ENCODE assay signal across 17 mouse cellular contexts in the genomic region with DNA sequence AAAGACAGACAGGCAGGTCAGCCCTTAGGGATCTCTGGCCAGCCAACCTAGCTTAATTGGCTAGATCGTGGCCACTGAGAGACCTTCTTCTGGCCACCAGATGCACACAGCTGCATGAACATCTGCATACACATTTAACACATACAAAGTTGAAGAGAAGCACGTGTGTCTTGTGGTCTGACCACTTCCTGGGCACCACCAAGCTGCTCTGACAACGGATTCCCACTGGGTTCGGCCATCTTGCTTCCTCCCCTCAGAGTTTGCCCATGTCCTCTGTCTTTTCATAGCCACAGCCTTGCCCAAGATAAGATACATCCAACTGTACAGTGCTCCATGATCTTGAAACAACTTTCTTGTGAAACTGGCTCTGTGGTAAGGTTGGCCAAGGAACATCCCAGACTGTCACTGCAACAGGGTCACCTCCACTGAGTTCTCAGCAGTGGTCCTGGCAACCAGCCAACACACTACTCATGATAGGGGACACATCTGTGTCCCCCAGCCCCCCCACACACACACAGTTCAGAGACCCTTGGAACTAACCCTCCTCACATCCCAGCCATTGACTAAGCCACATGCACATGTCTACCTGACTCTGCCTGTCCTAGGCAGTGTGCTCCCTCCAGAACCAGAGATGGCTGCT.
DNase-seq lines count a peak whose midpoint lies in the region; ATAC-seq lines count a peak whose summit lies in the region.
"Had no signal": no experiment of that assay in that cellular context is flagged by ENCODE, and none has a peak within 500 bp of the region (broad histone marks: within the 10 kb centered on the region; RNA-seq: fewer than 3 reads in every experiment).

No protein-coding gene starts in this region.

- DNase-seq in heart, embryonic 10.5 days (ENCODE audit: low spot score), result no peak
- peak; percentile 48 to 72 for DNase-seq in CD8-positive naive resting alpha-beta T cell, adult 2 months (ENCODE audit: low read depth in 2 of 2, low spot score in 2 of 2)
- DNase-seq in thymus, postnatal 0 days (ENCODE audit: low spot score), result peak; percentile 89
- DNase-seq in gastrocnemius, postnatal 14 days, result no peak
- DNase-seq in urinary bladder, postnatal 25 days (ENCODE audit: low spot score), result no peak
- no peak for DNase-seq in forebrain, embryonic 14.5 days (ENCODE audit: low spot score)
- DNase-seq: cerebellum, adult 9-10 months; heart, adult 18-20 months; lung, adult 18-20 months; right cerebral cortex, postnatal 14 days had no signal

- ATAC-seq in heart, embryonic 16.5 days (replicated peaks; ENCODE audit: extremely low read depth, insufficient read depth, low FRiP score), result peak; percentile 54
- ATAC-seq in megakaryocyte, adult 5-6 weeks (ENCODE audit: poor library complexity, severe bottlenecking), result peak; percentile 53
- no peak for ATAC-seq in forebrain, embryonic 14.5 days
- ATAC-seq: intestine, postnatal 0 days; Patski had no signal

- no peaks in the 10 kb centered on the region for H3K4me1 ChIP-seq in heart, embryonic 16.5 days (ENCODE audit: control insufficient read depth, insufficient read depth, low read length)
- no peaks in the 10 kb centered on the region for H3K4me1 ChIP-seq in heart, embryonic 10.5 days
- no peaks in the 10 kb centered on the region for H3K4me1 ChIP-seq in forebrain, embryonic 14.5 days (ENCODE audit: control insufficient read depth, insufficient read depth, low read length)
- H3K4me1 ChIP-seq: hindbrain, embryonic 10.5 days; megakaryocyte, embryonic 14.5 days had no signal

- WGBS in heart, embryonic 16.5 days, result 77% methylated on average over 4 of the region's 4 CpGs
- 83% methylated on average over 4 of the region's 4 CpGs for WGBS in heart, embryonic 10.5 days
- WGBS in forebrain, embryonic 14.5 days, result 79% methylated on average over 4 of the region's 4 CpGs

- no peaks in the 10 kb centered on the region for H3K9me3 ChIP-seq in heart, embryonic 16.5 days (replicated peaks; ENCODE audit: control insufficient read depth, low read length)
- H3K9me3 ChIP-seq in heart, embryonic 10.5 days, result no peaks in the 10 kb centered on the region
- H3K9me3 ChIP-seq in forebrain, embryonic 14.5 days (replicated peaks; ENCODE audit: control insufficient read depth, low read length), result no peaks in the 10 kb centered on the region
- H3K9me3 ChIP-seq: hindbrain, embryonic 10.5 days; limb, embryonic 13.5 days had no signal

- H3K36me3 ChIP-seq in heart, embryonic 16.5 days (ENCODE audit: control insufficient read depth, insufficient read depth), result no peaks in the 10 kb centered on the region; the same call in 1 of the 2 replicates
- peaks cover 24% of the 10 kb centered on the region; the same call in 1 of the 2 replicates for H3K36me3 ChIP-seq in heart, embryonic 10.5 days
- no peaks in the 10 kb centered on the region for H3K36me3 ChIP-seq in forebrain, embryonic 14.5 days (ENCODE audit: control insufficient read depth, insufficient read depth, low read length)
- H3K36me3 ChIP-seq: limb, embryonic 13.5 days had no signal

- H3K27me3 ChIP-seq in heart, embryonic 16.5 days (ENCODE audit: control insufficient read depth, insufficient read depth, low read length), result no peaks in the 10 kb centered on the region
- H3K27me3 ChIP-seq in heart, embryonic 10.5 days (ENCODE audit: insufficient read depth, poor library complexity, severe bottlenecking), result no peaks in the 10 kb centered on the region
- no peaks in the 10 kb centered on the region for H3K27me3 ChIP-seq in forebrain, embryonic 14.5 days (replicated peaks; ENCODE audit: control insufficient read depth, insufficient read depth, low read length)
- H3K27me3 ChIP-seq: limb, embryonic 13.5 days; megakaryocyte, embryonic 14.5 days; Patski had no signal

- no peak overlapping the region for H3K27ac ChIP-seq in heart, embryonic 16.5 days (ENCODE audit: low read length)
- H3K27ac ChIP-seq in heart, embryonic 10.5 days, result no peak overlapping the region
- no peak overlapping the region for H3K27ac ChIP-seq in forebrain, embryonic 14.5 days (ENCODE audit: low read depth, low read length)
- H3K27ac ChIP-seq: hindbrain, embryonic 10.5 days; limb, embryonic 13.5 days had no signal

- intact Hi-C loops in gastrocnemius, postnatal 14 days (cut with DNase I; ENCODE audit: low total_unique reads), result no loop called here

- no peak overlapping the region for H3K4me2 ChIP-seq in heart, embryonic 16.5 days (ENCODE audit: low read depth, low read length)
- no peak overlapping the region for H3K4me2 ChIP-seq in forebrain, embryonic 14.5 days (ENCODE audit: low read length)
- H3K4me2 ChIP-seq: limb, embryonic 13.5 days had no signal

- no peak overlapping the region for H3K9ac ChIP-seq in heart, embryonic 16.5 days (ENCODE audit: low read length)
- no peak overlapping the region for H3K9ac ChIP-seq in forebrain, embryonic 14.5 days (ENCODE audit: low read length)
- H3K9ac ChIP-seq: limb, embryonic 13.5 days had no signal

- H3K4me3 ChIP-seq in heart, embryonic 16.5 days (ENCODE audit: low read length), result no peak overlapping the region
- H3K4me3 ChIP-seq in heart, embryonic 10.5 days, result no peak overlapping the region
- H3K4me3 ChIP-seq in forebrain, embryonic 14.5 days (ENCODE audit: low read depth, low read length), result no peak overlapping the region
- H3K4me3 ChIP-seq: hindbrain, embryonic 10.5 days; limb, embryonic 13.5 days; megakaryocyte, embryonic 14.5 days had no signal

Comparison
In these comparisons a context has a peak if more than half of its experiments do, and no peak if none do; other contexts are left out.
1. DNase-seq: peak in CD8-positive naive resting alpha-beta T cell, adult 2 months (2 of 2) and thymus, postnatal 0 days (single experiment); none in heart, embryonic 10.5 days (single experiment), gastrocnemius, postnatal 14 days (single experiment), urinary bladder, postnatal 25 days (single experiment) and forebrain, embryonic 14.5 days (single experiment).